Mouse (Mus musculus): Measurements from ENCODE around the gene 1700028J19Rik. TPM values are rescaled to one million over a fixed set of nuclear protein-coding genes. Genes with fewer than 3 reads are reported as not detected.
A peak's percentile ranks its signal among the peaks of the same experiment; 100 is the strongest.

Gene 1700028J19Rik
- polyA plus RNA-seq, 1 experiment, result 0.77 TPM

- WGBS, result 84% methylated on average over 4 of the region's 4 CpGs
- TF ChIP-seq CTCF (IDR thresholded peaks at IDR 0.05; ENCODE audit: extremely low read depth, insufficient read length, insufficient replicate concordance, low read depth, low read length) (no peak), POLR2A (IDR thresholded peaks at IDR 0.05; ENCODE audit: low read depth, low read length) (no peak)
- H3K27me3 ChIP-seq (ENCODE audit: control insufficient read depth, insufficient read depth, low read length), result no peaks in the 10 kb centered on the region
- H3K4me3 ChIP-seq (ENCODE audit: low read depth, low read length), result no peak overlapping the region
- peaks cover 5% of the 10 kb centered on the region for H3K4me1 ChIP-seq (ENCODE audit: control insufficient read depth, insufficient read depth, insufficient read length, low read length)
- H3K27ac ChIP-seq (ENCODE audit: insufficient read depth, low read depth, low read length), result no peak overlapping the region
- peaks cover 32% of the 10 kb centered on the region for H3K36me3 ChIP-seq (ENCODE audit: control insufficient read depth, insufficient read depth, low read length)
Measured at GRCm38 (mm10) chr7:44249248-44249647, 2.8 kb upstream of the 1700028J19Rik start.

GRCm38 (mm10) chr7:44247971-44248370 lies 1.5 kb upstream of the 1700028J19Rik start:
- H3K27me3 ChIP-seq (ENCODE audit: control insufficient read depth, insufficient read depth, low read length), result no peaks in the 10 kb centered on the region
- TF ChIP-seq CTCF (IDR thresholded peaks at IDR 0.05; ENCODE audit: extremely low read depth, insufficient read length, insufficient replicate concordance, low read depth, low read length) (no peak), POLR2A (IDR thresholded peaks at IDR 0.05; ENCODE audit: low read depth, low read length) (no peak)
- no peak overlapping the region for H3K27ac ChIP-seq (ENCODE audit: insufficient read depth, low read depth, low read length)
- H3K4me3 ChIP-seq (ENCODE audit: low read depth, low read length), result no peak overlapping the region
- H3K36me3 ChIP-seq (ENCODE audit: control insufficient read depth, insufficient read depth, low read length), result peaks cover 30% of the 10 kb centered on the region
- WGBS, result 65% methylated on average over 2 of the region's 2 CpGs
- H3K4me1 ChIP-seq (ENCODE audit: control insufficient read depth, insufficient read depth, insufficient read length, low read length), result peaks cover 5% of the 10 kb centered on the region

- peaks cover 21% of the 10 kb centered on the region for H3K36me3 ChIP-seq (ENCODE audit: control insufficient read depth, insufficient read depth, low read length)
- H3K4me1 ChIP-seq (ENCODE audit: control insufficient read depth, insufficient read depth, insufficient read length, low read length), result peaks cover 5% of the 10 kb centered on the region
- H3K4me3 ChIP-seq (ENCODE audit: low read depth, low read length), result peak overlapping the region; percentile 75
- TF ChIP-seq POLR2A (IDR thresholded peaks at IDR 0.05; ENCODE audit: low read depth, low read length) (no peak), CTCF (IDR thresholded peaks at IDR 0.05; ENCODE audit: extremely low read depth, insufficient read length, insufficient replicate concordance, low read depth, low read length) (no peak)
- under 1% methylated on average over 23 of the region's 23 CpGs for WGBS
- no peaks in the 10 kb centered on the region for H3K27me3 ChIP-seq (ENCODE audit: control insufficient read depth, insufficient read depth, low read length)
- peak overlapping the region; percentile 24; the same call in 1 of the 2 replicates for H3K27ac ChIP-seq (ENCODE audit: insufficient read depth, low read depth, low read length)
Measured at GRCm38 (mm10) chr7:44246984-44247470, 532 bp upstream of the 1700028J19Rik start.

GRCm38 (mm10) chr7:44244080-44244479 lies 2.4 kb downstream of the 1700028J19Rik start:
- H3K27me3 ChIP-seq (ENCODE audit: control insufficient read depth, insufficient read depth, low read length), result no peaks in the 10 kb centered on the region
- H3K27ac ChIP-seq (ENCODE audit: insufficient read depth, low read depth, low read length), result no peak overlapping the region
- peaks cover 11% of the 10 kb centered on the region; the same call in 1 of the 2 replicates for H3K4me1 ChIP-seq (ENCODE audit: control insufficient read depth, insufficient read depth, insufficient read length, low read length)
- peaks cover 3% of the 10 kb centered on the region; the same call in 1 of the 2 replicates for H3K36me3 ChIP-seq (ENCODE audit: control insufficient read depth, insufficient read depth, low read length)
- TF ChIP-seq POLR2A (IDR thresholded peaks at IDR 0.05; ENCODE audit: low read depth, low read length), result no peak
- H3K4me3 ChIP-seq (ENCODE audit: low read depth, low read length), result no peak overlapping the region
- 52% methylated on average over 1 of the region's 1 CpGs for WGBS

GRCm38 (mm10) chr7:44241163-44241562 lies 5.3 kb downstream of the 1700028J19Rik start:
- H3K36me3 ChIP-seq (ENCODE audit: control insufficient read depth, insufficient read depth, low read length), result no peaks in the 10 kb centered on the region
- WGBS, result 66% methylated on average over 2 of the region's 2 CpGs
- H3K4me3 ChIP-seq (ENCODE audit: low read depth, low read length), result no peak overlapping the region
- peak overlapping the region; percentile 64; the same call in 1 of the 2 replicates for H3K27ac ChIP-seq (ENCODE audit: insufficient read depth, low read depth, low read length)
- TF ChIP-seq CTCF (IDR thresholded peaks at IDR 0.05; ENCODE audit: extremely low read depth, insufficient read length, insufficient replicate concordance, low read depth, low read length) (no peak), POLR2A (IDR thresholded peaks at IDR 0.05; ENCODE audit: low read depth, low read length) (no peak)
- H3K27me3 ChIP-seq (ENCODE audit: control insufficient read depth, insufficient read depth, low read length), result no peaks in the 10 kb centered on the region
- H3K4me1 ChIP-seq (ENCODE audit: control insufficient read depth, insufficient read depth, insufficient read length, low read length), result peaks cover 11% of the 10 kb centered on the region; the same call in 1 of the 2 replicates

GRCm38 (mm10) chr7:44240712-44241111 lies 5.8 kb downstream of the 1700028J19Rik start:
- 16% methylated on average over 1 of the region's 1 CpGs for WGBS
- Histone ChIP-seq H3K36me3 (ENCODE audit: control insufficient read depth, insufficient read depth, low read length) (no peaks in the 10 kb centered on the region), H3K4me3 (ENCODE audit: low read depth, low read length) (no peak overlapping the region), H3K4me1 (ENCODE audit: control insufficient read depth, insufficient read depth, insufficient read length, low read length) (peaks cover 11% of the 10 kb centered on the region; the same call in 1 of the 2 replicates), H3K27ac (ENCODE audit: insufficient read depth, low read depth, low read length) (peak overlapping the region; percentile 64), H3K27me3 (ENCODE audit: control insufficient read depth, insufficient read depth, low read length) (no peaks in the 10 kb centered on the region)
- TF ChIP-seq POLR2A (IDR thresholded peaks at IDR 0.05; ENCODE audit: low read depth, low read length), result no peak
- no peak for TF ChIP-seq CTCF (IDR thresholded peaks at IDR 0.05; ENCODE audit: extremely low read depth, insufficient read length, insufficient replicate concordance, low read depth, low read length)

GRCm38 (mm10) chr7:44239913-44240312 lies 6.6 kb downstream of the 1700028J19Rik start:
- H3K27me3 ChIP-seq (ENCODE audit: control insufficient read depth, insufficient read depth, low read length), result no peaks in the 10 kb centered on the region
- H3K36me3 ChIP-seq (ENCODE audit: control insufficient read depth, insufficient read depth, low read length), result no peaks in the 10 kb centered on the region
- 60% methylated on average over 2 of the region's 2 CpGs for WGBS
- no peak overlapping the region for H3K4me3 ChIP-seq (ENCODE audit: low read depth, low read length)
- TF ChIP-seq CTCF (IDR thresholded peaks at IDR 0.05; ENCODE audit: extremely low read depth, insufficient read length, insufficient replicate concordance, low read depth, low read length) (no peak), POLR2A (IDR thresholded peaks at IDR 0.05; ENCODE audit: low read depth, low read length) (no peak)
- peaks cover 6% of the 10 kb centered on the region; the same call in 1 of the 2 replicates for H3K4me1 ChIP-seq (ENCODE audit: control insufficient read depth, insufficient read depth, insufficient read length, low read length)
- no peak overlapping the region for H3K27ac ChIP-seq (ENCODE audit: insufficient read depth, low read depth, low read length)

Data from small intestine, adult 2 months (tissue).